Mouse (Mus musculus) lung, postnatal 10 days (tissue): ENCODE results near the gene Tmem120b.

Experiments used
- DNase-seq: peaks from one replicate; pipeline ENCODE4 v3.0.0; 2021

Gene Tmem120b

GRCm38 (mm10) chr5:123068115-123068514, at the start of gene Tmem120b:
Gene Tmem120b (plus strand): TSS chr5:123068415.
- no peak for DNase-seq

GRCm38 (mm10) chr5:123019336-123020016, 48.7 kb upstream of the Tmem120b start:
- peak; percentile 25 for DNase-seq

GRCm38 (mm10) chr5:123020426-123020825, 47.8 kb upstream of the Tmem120b start:
- no peak for DNase-seq

GRCm38 (mm10) chr5:123021438-123021837, 46.8 kb upstream of the Tmem120b start:
- no peak for DNase-seq

- DNase-seq = peak; percentile 76
Observed at GRCm38 (mm10) chr5:123023049-123023448, 45.2 kb upstream of the Tmem120b start.

- no peak for DNase-seq
Observed at GRCm38 (mm10) chr5:123024312-123024711, 43.9 kb upstream of the Tmem120b start.

GRCm38 (mm10) chr5:123024965-123025573, 43.1 kb upstream of the Tmem120b start:
- no peak for DNase-seq

GRCm38 (mm10) chr5:123026414-123026813, 41.8 kb upstream of the Tmem120b start:
- DNase-seq = peak; percentile 25

- no peak for DNase-seq
Observed at GRCm38 (mm10) chr5:123027436-123027835, 40.8 kb upstream of the Tmem120b start.

GRCm38 (mm10) chr5:123029729-123030128, 38.5 kb upstream of the Tmem120b start:
- no peak for DNase-seq

- no peak for DNase-seq
Observed at GRCm38 (mm10) chr5:123031312-123031711, 36.9 kb upstream of the Tmem120b start.

- DNase-seq = no peak
Observed at GRCm38 (mm10) chr5:123033646-123034160, 34.5 kb upstream of the Tmem120b start.

- no peak for DNase-seq
Observed at GRCm38 (mm10) chr5:123035089-123035488, 33.1 kb upstream of the Tmem120b start.

- peak; percentile 54 for DNase-seq
Observed at GRCm38 (mm10) chr5:123035564-123035963, 32.7 kb upstream of the Tmem120b start.

- DNase-seq = no peak
Observed at GRCm38 (mm10) chr5:123038115-123038514, 30.1 kb upstream of the Tmem120b start.

GRCm38 (mm10) chr5:123039120-123039752, 29.0 kb upstream of the Tmem120b start:
- peak; percentile 92 for DNase-seq

- peak; percentile 32 for DNase-seq
Observed at GRCm38 (mm10) chr5:123040796-123041195, 27.4 kb upstream of the Tmem120b start.

GRCm38 (mm10) chr5:123043856-123044255, 24.4 kb upstream of the Tmem120b start:
- peak; percentile 43 for DNase-seq

GRCm38 (mm10) chr5:123045561-123046295, 22.5 kb upstream of the Tmem120b start:
- DNase-seq = peak; percentile 92

- no peak for DNase-seq
Observed at GRCm38 (mm10) chr5:123046916-123047315, 21.3 kb upstream of the Tmem120b start, which contains the start of gene Morn3. Gene Morn3 (minus strand): TSS chr5:123047016.

GRCm38 (mm10) chr5:123049271-123049670, 18.9 kb upstream of the Tmem120b start:
- peak; percentile 73 for DNase-seq

- DNase-seq = no peak
Observed at GRCm38 (mm10) chr5:123050918-123051317, 17.3 kb upstream of the Tmem120b start.

- DNase-seq = no peak
Observed at GRCm38 (mm10) chr5:123051736-123052135, 16.5 kb upstream of the Tmem120b start.
